Mouse (Mus musculus) forebrain, embryonic 16.5 days (tissue): Measurements from ENCODE around the gene Gm13023. TPM values are rescaled to one million over a fixed set of nuclear protein-coding genes. Genes with fewer than 3 reads are reported as not detected.
"Not testable (repeated sequence)": the region's sequence is repeated elsewhere in the genome, so short reads cannot be mapped to it uniquely, and the experiment has no call there.

ENCODE experiments used
- ATAC-seq: fragments of 200-750 bp; cut with Nextera tagmentation; 2 replicates; pipeline ENCODE4 v1.8.0; 2017; ENCODE audit warnings: mild to moderate bottlenecking, moderate library complexity
- H3K27ac ChIP-seq: fragments of 300-500 bp; sonication (generic); 2 replicates; pipeline ENCODE4 v1.5.1; 2014; ENCODE audit warnings: low read length, control low read depth
- H3K27me3 ChIP-seq: fragments of 300-500 bp; sonication (generic); replicated peaks from 2 replicates; pipeline ENCODE4 v1.6.1; 2014; ENCODE audit warnings: low read length; ENCODE audit not compliant: control insufficient read depth, insufficient read depth
- H3K36me3 ChIP-seq: fragments of 300-500 bp; sonication (generic); 2 replicates; pipeline ENCODE4 v1.6.1; 2014; ENCODE audit not compliant: control insufficient read depth, insufficient read depth
- H3K4me1 ChIP-seq: fragments of 300-500 bp; sonication (generic); replicated peaks from 2 replicates; pipeline ENCODE4 v1.6.1; 2014; ENCODE audit warnings: low read length; ENCODE audit not compliant: control insufficient read depth, insufficient read depth
- H3K4me2 ChIP-seq: fragments of 300-500 bp; sonication (generic); 2 replicates; pipeline ENCODE4 v1.6.1; 2014; ENCODE audit warnings: mild to moderate bottlenecking, low read length, control low read depth
- H3K4me3 ChIP-seq: fragments of 300-500 bp; sonication (generic); replicated peaks from 2 replicates; pipeline ENCODE4 v1.5.1; 2014; ENCODE audit warnings: mild to moderate bottlenecking, low read length, control low read depth
- H3K9ac ChIP-seq: fragments of 300-500 bp; sonication (generic); replicated peaks from 2 replicates; pipeline ENCODE4 v1.6.1; 2014; ENCODE audit warnings: low read depth, low read length, control low read depth
- H3K9me3 ChIP-seq: fragments of 300-500 bp; sonication (generic); 2 replicates; pipeline ENCODE4 v1.6.1; 2016; ENCODE audit warnings: low read length; ENCODE audit not compliant: control insufficient read depth
- WGBS: fragments of 180-500 bp; shearing (Covaris S2); extraction: QIAGEN DNeasy Blood & Tissue Kit; methylation state at CpG from one replicate; pipeline ENCODE4 v1.1.7; 2014; 5-methylcytosine and 5-hydroxymethylcytosine counted together
- polyA plus RNA-seq: library from polyadenylated mRNA; unstranded; fragments of >200 nt; fragmentation: Nextera tagmentation; extraction: Ambion mirVana; gene quantifications from 2 replicates; pipeline ENCODE4 v1.2.1, GENCODE M21; 2015

The Gm13023 gene
- polyA plus RNA-seq, result not detected in 2 replicates

DNA sequence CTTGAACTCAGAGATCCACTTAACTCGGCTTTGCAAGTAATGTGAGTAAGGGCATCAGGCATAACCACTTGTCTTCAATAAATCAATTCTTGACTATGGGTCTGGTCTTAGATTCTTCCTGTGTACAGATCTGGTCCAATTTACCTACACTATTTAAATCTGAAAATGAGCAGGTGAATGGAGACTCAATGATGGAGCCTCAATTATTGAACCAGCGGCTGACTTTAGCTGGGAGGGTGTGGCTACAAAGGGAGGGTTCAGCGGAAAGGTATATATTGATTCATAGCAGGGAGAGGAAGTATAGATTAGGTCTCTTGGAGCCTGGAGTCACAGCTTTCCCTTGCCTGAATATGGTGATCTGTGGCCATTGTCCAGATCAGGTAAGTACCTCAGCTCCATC lies at the start of gene Gm13023:
TSS of gene Gm13023 (plus strand) at position 301 of the 400 bp plus-strand sequence.
- not testable (repeated sequence) for ATAC-seq, H3K4me1 ChIP-seq, H3K36me3 ChIP-seq, H3K4me2 ChIP-seq, H3K27me3 ChIP-seq, H3K27ac ChIP-seq, H3K9ac ChIP-seq, H3K4me3 ChIP-seq, H3K9me3 ChIP-seq
- 91% methylated on average over 3 of the region's 3 CpGs for WGBS

DNA sequence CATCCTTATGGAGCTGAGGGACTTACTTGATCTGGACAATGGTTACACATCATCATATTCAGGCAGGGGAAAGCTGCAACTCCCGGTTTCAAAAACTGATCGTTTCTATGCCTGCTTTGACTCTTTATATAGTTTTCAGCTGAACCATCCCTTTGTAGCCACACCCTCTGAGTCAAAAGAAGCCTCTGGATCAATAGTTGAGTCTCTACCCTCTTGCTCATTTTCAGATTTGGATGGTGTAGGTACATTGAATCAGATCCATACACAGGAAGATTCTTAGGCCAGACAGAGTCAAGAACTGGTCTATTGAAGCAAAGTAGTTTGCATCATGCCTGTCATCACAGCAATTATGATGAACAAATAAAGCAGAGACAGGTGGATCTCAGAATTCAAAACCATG lies 26.8 kb downstream of the Gm13023 start, which contains the start of gene Gm13084:
TSS of gene Gm13084 (minus strand) at position 101 of the 400 bp plus-strand sequence.
- Histone ChIP-seq H3K4me3 (no peak within 1 kb of the TSS), H3K27me3 (no peaks in the 10 kb centered on the region), H3K27ac (no peak within 1 kb of the TSS), H3K9ac (no peak within 1 kb of the TSS), H3K4me1 (no peaks in the 10 kb centered on the region), H3K36me3 (no peaks in the 10 kb centered on the region), H3K4me2 (no peak within 1 kb of the TSS), H3K9me3 (0 out of 2 replicates have a peak, but pooled peaks cover 2% of the 10 kb centered on the region)
- WGBS, result 88% methylated on average over 2 of the region's 2 CpGs
- no peak for ATAC-seq

Other genes starting within 250 kb of the Gm13023 start
- gene BC080695, start 237.7 kb upstream of the Gm13023 start, polyA plus RNA-seq, result not detected in 2 replicates
- not detected in 2 replicates for gene Gm13057, start 237.6 kb upstream of the Gm13023 start, polyA plus RNA-seq
- gene Gm13083, start 174.3 kb upstream of the Gm13023 start, polyA plus RNA-seq, result not detected in 2 replicates
- not detected in 2 replicates for gene Gm13088, start 132.1 kb upstream of the Gm13023 start, polyA plus RNA-seq
- gene Gm13089, start 86.6 kb upstream of the Gm13023 start, polyA plus RNA-seq, result not detected in 2 replicates
- not detected in 2 replicates for gene Gm13078, start 69.9 kb upstream of the Gm13023 start, polyA plus RNA-seq
- not detected in 2 replicates for gene Gm13084, start 26.7 kb downstream of the Gm13023 start, polyA plus RNA-seq
- gene Gm13103, start 57.1 kb downstream of the Gm13023 start, polyA plus RNA-seq, result not detected in 2 replicates
- gene Pramef6, start 111.0 kb downstream of the Gm13023 start, polyA plus RNA-seq, result not detected in 2 replicates
- gene Pramef25, start 161.7 kb downstream of the Gm13023 start, polyA plus RNA-seq, result not detected in 2 replicates
- gene Gm13101, start 177.6 kb downstream of the Gm13023 start, polyA plus RNA-seq, result not detected in 2 replicates
- not detected in 2 replicates for gene Pramef17, start 205.0 kb downstream of the Gm13023 start, polyA plus RNA-seq